ENCODE assay signal across 10 mouse cellular contexts in genomic region chr17:86185584-86185983, GRCm38 (mm10). TPM values are rescaled to one million over a fixed set of nuclear protein-coding genes. Genes with fewer than 3 reads are reported as not detected.
A peak's percentile ranks its signal among the peaks of the same experiment; 100 is the strongest.
DNase-seq lines count a peak whose midpoint lies in the region; ATAC-seq and TF ChIP-seq lines count a peak whose summit lies in the region.
"Had no signal": no experiment of that assay in that cellular context is flagged by ENCODE, and none has a peak within 500 bp of the region (broad histone marks: within the 10 kb centered on the region; RNA-seq: fewer than 3 reads in every experiment).

No protein-coding gene starts in this region.

- no peak overlapping the region for H3K4me2 ChIP-seq in kidney, postnatal 0 days (ENCODE audit: low read length)
- peak overlapping the region; percentile 57 for H3K4me2 ChIP-seq in liver, embryonic 12.5 days

- ATAC-seq in kidney, postnatal 0 days (replicated peaks; ENCODE audit: low FRiP score, low read depth): no peak
- peak; percentile 89 for ATAC-seq in liver, embryonic 12.5 days
- ATAC-seq in erythroblast, adult 5-6 weeks (replicated peaks; ENCODE audit: low FRiP score, poor library complexity, severe bottlenecking): no peak
- ATAC-seq: forebrain, embryonic 14.5 days had no signal

- no peak overlapping the region for H3K9ac ChIP-seq in kidney, postnatal 0 days (ENCODE audit: low read depth, low read length)
- 0 out of 2 replicates have a peak overlapping the region, but pooled peaks have one; percentile 28 for H3K9ac ChIP-seq in liver, embryonic 12.5 days

- no peak for TF ChIP-seq CTCF in kidney, postnatal 0 days (IDR thresholded peaks at IDR 0.05; ENCODE audit: low read depth)

- H3K4me3 ChIP-seq in kidney, postnatal 0 days (replicated peaks; ENCODE audit: low read depth, low read length): no peak overlapping the region
- H3K4me3 ChIP-seq in heart, embryonic 10.5 days: peak overlapping the region; percentile 40
- peak overlapping the region; percentile 18 for H3K4me3 ChIP-seq in liver, embryonic 12.5 days

- no peaks in the 10 kb centered on the region; the same call in 1 of the 2 replicates for H3K4me1 ChIP-seq in kidney, postnatal 0 days (replicated peaks; ENCODE audit: insufficient read depth, low read length)
- peaks cover 57% of the 10 kb centered on the region for H3K4me1 ChIP-seq in heart, embryonic 10.5 days
- H3K4me1 ChIP-seq in liver, embryonic 12.5 days: peaks cover 43% of the 10 kb centered on the region

- WGBS in kidney, postnatal 0 days: 31% methylated on average over 7 of the region's 7 CpGs
- WGBS in heart, embryonic 10.5 days: 5% methylated on average over 7 of the region's 7 CpGs
- WGBS in liver, embryonic 12.5 days (ENCODE audit: insufficient replicate concordance): 1% methylated on average over 7 of the region's 7 CpGs

- H3K27ac ChIP-seq in kidney, postnatal 0 days: no peak overlapping the region
- H3K27ac ChIP-seq in heart, embryonic 10.5 days: peak overlapping the region; percentile 87
- peak overlapping the region; percentile 5 for H3K27ac ChIP-seq in liver, embryonic 12.5 days

- no peaks in the 10 kb centered on the region for H3K36me3 ChIP-seq in kidney, postnatal 0 days (ENCODE audit: insufficient read depth, low read length)
- H3K36me3 ChIP-seq in heart, embryonic 10.5 days: 0 out of 2 replicates have a peak, but pooled peaks cover 5% of the 10 kb centered on the region
- H3K36me3 ChIP-seq in liver, embryonic 12.5 days: no peaks in the 10 kb centered on the region

- peak; percentile 59 for DNase-seq in kidney, postnatal 0 days (ENCODE audit: low spot score)
- DNase-seq in kidney, postnatal 14 days: no peak
- DNase-seq in MN1 (ENCODE audit: low spot score) (peak; percentile 47), adipocyte (ENCODE audit: low spot score) (no peak)
- DNase-seq in heart, embryonic 10.5 days (ENCODE audit: low spot score): peak; percentile 92
- no peak for DNase-seq in spleen, postnatal 36 days (ENCODE audit: low spot score in 2 of 2)
- DNase-seq: cerebellum, adult 18-20 months had no signal

- no peaks in the 10 kb centered on the region for H3K27me3 ChIP-seq in kidney, postnatal 0 days (ENCODE audit: insufficient read depth, low read length)
- no peaks in the 10 kb centered on the region for H3K27me3 ChIP-seq in heart, embryonic 10.5 days (ENCODE audit: insufficient read depth, poor library complexity, severe bottlenecking)
- H3K27me3 ChIP-seq in liver, embryonic 12.5 days (replicated peaks): no peaks in the 10 kb centered on the region

- H3K9me3 ChIP-seq in kidney, postnatal 0 days (replicated peaks; ENCODE audit: low read length): no peaks in the 10 kb centered on the region
- no peaks in the 10 kb centered on the region for H3K9me3 ChIP-seq in heart, embryonic 10.5 days
- H3K9me3 ChIP-seq in liver, embryonic 12.5 days (replicated peaks): no peaks in the 10 kb centered on the region

RNA-seq across cellular contexts. Expression of gene Prkce, which starts 18.0 kb away (rescaled TPM):
- 5.8 and 6.0 TPM in 2 replicates for polyA plus RNA-seq in kidney, postnatal 0 days (2015; fragmentation: Nextera tagmentation; extraction: Ambion mirVana)
- 9.4 and 12.5 TPM in 2 replicates for polyA plus RNA-seq in heart, embryonic 10.5 days (2016; fragmentation: Nextera tagmentation; extraction: Ambion mirVana)
- polyA plus RNA-seq in liver, embryonic 12.5 days (2016; fragmentation: Nextera tagmentation; extraction: Ambion mirVana): 1.9 and 2.3 TPM in 2 replicates
- 1.9 and 2.7 TPM in 2 replicates for total RNA-seq in erythroblast, adult 5-6 weeks (2015; ENCODE audit: low replicate concordance)
- total RNA-seq in erythroblast, adult 5-6 weeks (2017; ENCODE audit: low replicate concordance): 0.34 and 1.3 TPM in 2 replicates

RNA-seq across cellular contexts. Expression of gene Srbd1, which starts 40.6 kb away (rescaled TPM):
- polyA plus RNA-seq in kidney, postnatal 0 days (2015; fragmentation: Nextera tagmentation; extraction: Ambion mirVana): 8.0 and 11.2 TPM in 2 replicates
- polyA plus RNA-seq in heart, embryonic 10.5 days (2016; fragmentation: Nextera tagmentation; extraction: Ambion mirVana): 12.7 and 15.4 TPM in 2 replicates
- 12.2 and 12.6 TPM in 2 replicates for polyA plus RNA-seq in liver, embryonic 12.5 days (2016; fragmentation: Nextera tagmentation; extraction: Ambion mirVana)
- total RNA-seq in erythroblast, adult 5-6 weeks (2015; ENCODE audit: low replicate concordance): 8.1 and 9.4 TPM in 2 replicates
- 9.3 and 18.4 TPM in 2 replicates for total RNA-seq in erythroblast, adult 5-6 weeks (2017; ENCODE audit: low replicate concordance)

Comparison
In these comparisons a context has a peak if more than half of its experiments do, and no peak if none do; other contexts are left out.
1. DNase-seq: peak in kidney, postnatal 0 days (single experiment), MN1 (single experiment) and heart, embryonic 10.5 days (single experiment); none in kidney, postnatal 14 days (single experiment), spleen, postnatal 36 days (0 of 2) and adipocyte (single experiment).